Mouse (Mus musculus) neural tube, embryonic 11.5 days (tissue): ENCODE data around the gene Nlrp4c. TPM values are rescaled to one million over a fixed set of nuclear protein-coding genes. Genes with fewer than 3 reads are reported as not detected.

Experiments used
- ATAC-seq: fragments of 200-750 bp; cut with Nextera tagmentation; 2 replicates; pipeline ENCODE4 v1.8.0; 2017; ENCODE audit warnings: moderate number of reproducible peaks, mild to moderate bottlenecking, moderate TSS enrichment, moderate library complexity; ENCODE audit not compliant: insufficient read depth, low FRiP score, low TSS enrichment
- DNase-seq: peaks from one replicate; pipeline ENCODE4 v3.0.0-alpha.2; 2015; ENCODE audit warnings: low spot score
- H3K27ac ChIP-seq: fragments of 300-500 bp; sonication (generic); 2 replicates; pipeline ENCODE4 v1.5.1; 2014; ENCODE audit warnings: low read depth, mild to moderate bottlenecking, low read length
- H3K27me3 ChIP-seq: fragments of 300-500 bp; sonication (generic); 2 replicates; pipeline ENCODE4 v1.6.1; 2014; ENCODE audit warnings: mild to moderate bottlenecking, low read length, mixed read lengths; ENCODE audit not compliant: control insufficient read depth, insufficient read depth
- H3K36me3 ChIP-seq: fragments of 300-500 bp; sonication (generic); 2 replicates; pipeline ENCODE4 v1.6.1; 2014; ENCODE audit warnings: mild to moderate bottlenecking, low read length, moderate library complexity, mixed read lengths; ENCODE audit not compliant: control insufficient read depth, insufficient read depth
- H3K4me1 ChIP-seq: fragments of 300-500 bp; sonication (generic); 2 replicates; pipeline ENCODE4 v1.6.1; 2014; ENCODE audit warnings: low read length, mixed read lengths; ENCODE audit not compliant: control insufficient read depth, insufficient read depth
- H3K4me2 ChIP-seq: fragments of 300-500 bp; sonication (generic); 2 replicates; pipeline ENCODE4 v1.6.1; 2014; ENCODE audit warnings: low read depth, mild to moderate bottlenecking, moderate library complexity
- H3K4me3 ChIP-seq: fragments of 300-500 bp; sonication (generic); 2 replicates; pipeline ENCODE4 v1.5.1; 2014; ENCODE audit warnings: low read depth, low read length
- H3K9ac ChIP-seq: fragments of 300-500 bp; sonication (generic); 2 replicates; pipeline ENCODE4 v1.6.1; 2014; ENCODE audit warnings: mild to moderate bottlenecking, low read length
- H3K9me3 ChIP-seq: fragments of 300-500 bp; sonication (generic); 2 replicates; pipeline ENCODE4 v1.6.1; 2016; ENCODE audit warnings: low read length; ENCODE audit not compliant: control insufficient read depth
- WGBS: fragments of 180-500 bp; shearing (Covaris S2); extraction: QIAGEN DNeasy Blood & Tissue Kit; methylation state at CpG from one replicate; pipeline ENCODE4 v1.1.7; 2014; 5-methylcytosine and 5-hydroxymethylcytosine counted together
- polyA plus RNA-seq: library from polyadenylated mRNA; unstranded; fragments of >200 nt; fragmentation: Nextera tagmentation; extraction: Ambion mirVana; gene quantifications from 2 replicates; pipeline ENCODE4 v1.2.1, GENCODE M21; 2014

Gene Nlrp4c
- polyA plus RNA-seq, 1 experiment from 2014 or later = not detected

GRCm38 (mm10) chr7:6153131-6153530 is 108.2 kb downstream of the Nlrp4c start:
- ATAC-seq = no peak
- H3K9ac ChIP-seq = no peak overlapping the region
- H3K4me3 ChIP-seq = no peak overlapping the region
- peaks cover 8% of the 10 kb centered on the region; the same call in 1 of the 2 replicates for H3K4me1 ChIP-seq
- no peaks in the 10 kb centered on the region for H3K9me3 ChIP-seq
- H3K36me3 ChIP-seq = no peaks in the 10 kb centered on the region
- WGBS = 98% methylated on average over 3 of the region's 3 CpGs
- H3K27me3 ChIP-seq = no peaks in the 10 kb centered on the region
- no peak overlapping the region for H3K27ac ChIP-seq
- no peak overlapping the region for H3K4me2 ChIP-seq
- no peak for DNase-seq

GRCm38 (mm10) chr7:6154164-6154563 is 109.2 kb downstream of the Nlrp4c start:
- Histone ChIP-seq H3K27me3 (no peaks in the 10 kb centered on the region), H3K9me3 (no peaks in the 10 kb centered on the region), H3K4me1 (peaks cover 8% of the 10 kb centered on the region; the same call in 1 of the 2 replicates), H3K4me3 (no peak overlapping the region), H3K27ac (no peak overlapping the region), H3K9ac (no peak overlapping the region), H3K36me3 (no peaks in the 10 kb centered on the region), H3K4me2 (peak overlapping the region; percentile 89)
- no peak for ATAC-seq
- no peak for DNase-seq
- 91% methylated on average over 5 of the region's 5 CpGs for WGBS

Other genes with a start within 250 kb of the Nlrp4c start
- not detected in 2 replicates for gene Vmn1r63, start 239.7 kb upstream of the Nlrp4c start, polyA plus RNA-seq
- not detected in 2 replicates for gene Vmn1r64, start 160.6 kb upstream of the Nlrp4c start, polyA plus RNA-seq
- gene Vmn1r65, start 34.2 kb upstream of the Nlrp4c start, polyA plus RNA-seq = not detected in 2 replicates
- 12.5 and 12.9 TPM in 2 replicates for gene Zfp787, start 110.8 kb downstream of the Nlrp4c start, polyA plus RNA-seq
- 71.2 and 71.5 TPM in 2 replicates for gene Zfp444, start 127.1 kb downstream of the Nlrp4c start, polyA plus RNA-seq
- gene Galp, start 151.9 kb downstream of the Nlrp4c start, polyA plus RNA-seq = not detected in 2 replicates
- gene Zscan5b, start 177.1 kb downstream of the Nlrp4c start, polyA plus RNA-seq = not detected in 2 replicates
- gene Epp13, start 207.5 kb downstream of the Nlrp4c start, polyA plus RNA-seq = not detected in 2 replicates
- 11.0 and 14.0 TPM in 2 replicates for gene Zfp667, start 241.4 kb downstream of the Nlrp4c start, polyA plus RNA-seq